ENCODE assay signal across 23 mouse cellular contexts in genomic region chr12:75397077-75397476, GRCm38 (mm10). TPM values are rescaled to one million over a fixed set of nuclear protein-coding genes. Genes with fewer than 3 reads are reported as not detected.
DNase-seq lines count a peak whose midpoint lies in the region; ATAC-seq and TF ChIP-seq lines count a peak whose summit lies in the region.
"Had no signal": no experiment of that assay in that cellular context is flagged by ENCODE, and none has a peak within 500 bp of the region (broad histone marks: within the 10 kb centered on the region; RNA-seq: fewer than 3 reads in every experiment).

No protein-coding gene starts in this region.

- 68% methylated on average over 7 of the region's 7 CpGs for WGBS in midbrain, embryonic 14.5 days
- 60% methylated on average over 7 of the region's 7 CpGs for WGBS in midbrain, embryonic 16.5 days
- WGBS in limb, embryonic 10.5 days: 60% methylated on average over 7 of the region's 7 CpGs

- no peak overlapping the region for H3K9ac ChIP-seq in midbrain, embryonic 14.5 days (replicated peaks; ENCODE audit: low read length)
- no peak overlapping the region for H3K9ac ChIP-seq in midbrain, embryonic 16.5 days (ENCODE audit: low read depth, low read length)
- H3K9ac ChIP-seq: liver, embryonic 14.5 days had no signal

- peak overlapping the region; percentile 31; the same call in 1 of the 2 replicates for H3K27ac ChIP-seq in gastrocnemius, adult 2 months
- no peak overlapping the region for H3K27ac ChIP-seq in midbrain, embryonic 14.5 days (replicated peaks; ENCODE audit: low read depth, low read length)
- no peak overlapping the region for H3K27ac ChIP-seq in midbrain, embryonic 16.5 days (ENCODE audit: low read length)
- H3K27ac ChIP-seq in limb, embryonic 10.5 days: peak overlapping the region; percentile 74; the same call in 1 of the 2 replicates
- H3K27ac ChIP-seq: hindbrain, embryonic 10.5 days; kidney, postnatal 0 days; liver, embryonic 14.5 days had no signal

- no peaks in the 10 kb centered on the region for H3K27me3 ChIP-seq in midbrain, embryonic 14.5 days (ENCODE audit: control insufficient read depth, insufficient read depth, low read length)
- H3K27me3 ChIP-seq in midbrain, embryonic 16.5 days (ENCODE audit: control insufficient read depth, insufficient read depth, low read depth, low read length): no peaks in the 10 kb centered on the region
- H3K27me3 ChIP-seq in limb, embryonic 10.5 days (ENCODE audit: low read depth, poor library complexity, severe bottlenecking): no peaks in the 10 kb centered on the region
- H3K27me3 ChIP-seq: megakaryocyte, embryonic 14.5 days had no signal

- no peak for TF ChIP-seq CTCF in gastrocnemius, adult 2 months (IDR thresholded peaks at IDR 0.05)

- intact Hi-C loops in gastrocnemius, adult 2 months (cut with DNase I): no loop called here
- intact Hi-C loops in gastrocnemius, postnatal 36 days (cut with DNase I): no loop called here

- no peak for DNase-seq in gastrocnemius, adult 2 months
- DNase-seq in gastrocnemius, postnatal 36 days: no peak
- peak; percentile 21 for DNase-seq in midbrain, embryonic 14.5 days
- DNase-seq in limb, embryonic 10.5 days (ENCODE audit: low spot score): no peak
- no peak for DNase-seq in kidney, adult 11 months
- DNase-seq: adrenal gland, postnatal 36 days; cerebellum, postnatal 36 days; gastrocnemius, postnatal 10 days; right cerebral cortex, postnatal 14 days; thymus, adult 18-20 months had no signal

- no peaks in the 10 kb centered on the region for H3K36me3 ChIP-seq in midbrain, embryonic 14.5 days (ENCODE audit: control insufficient read depth, insufficient read depth, low read length)
- no peaks in the 10 kb centered on the region for H3K36me3 ChIP-seq in midbrain, embryonic 16.5 days (ENCODE audit: control insufficient read depth, insufficient read depth, low read length)
- H3K36me3 ChIP-seq in limb, embryonic 10.5 days: no peaks in the 10 kb centered on the region
- H3K36me3 ChIP-seq: hindbrain, embryonic 10.5 days had no signal

- H3K4me3 ChIP-seq in gastrocnemius, adult 2 months: no peak overlapping the region
- no peak overlapping the region for H3K4me3 ChIP-seq in midbrain, embryonic 14.5 days (replicated peaks; ENCODE audit: low read depth, low read length)
- H3K4me3 ChIP-seq in midbrain, embryonic 16.5 days (ENCODE audit: low read depth, low read length): no peak overlapping the region
- no peak overlapping the region for H3K4me3 ChIP-seq in limb, embryonic 10.5 days
- H3K4me3 ChIP-seq: erythroblast, embryonic 14.5 days; hindbrain, embryonic 10.5 days; megakaryocyte, embryonic 14.5 days had no signal

- no peak for ATAC-seq in midbrain, embryonic 14.5 days (ENCODE audit: low FRiP score, low TSS enrichment)
- no peak for ATAC-seq in midbrain, embryonic 16.5 days
- ATAC-seq in CD4-positive, CD25-positive, alpha-beta regulatory T cell, adult 4 months: no peak
- ATAC-seq: inflammation-experienced regulatory T-cells, adult 6 months had no signal

- H3K4me2 ChIP-seq in midbrain, embryonic 14.5 days (ENCODE audit: low read length): no peak overlapping the region
- no peak overlapping the region for H3K4me2 ChIP-seq in midbrain, embryonic 16.5 days (ENCODE audit: low read length)

- H3K4me1 ChIP-seq in midbrain, embryonic 14.5 days (ENCODE audit: control insufficient read depth, insufficient read depth, low read length): no peaks in the 10 kb centered on the region
- H3K4me1 ChIP-seq in midbrain, embryonic 16.5 days (ENCODE audit: control insufficient read depth, insufficient read depth, low read length): no peaks in the 10 kb centered on the region
- peaks cover 32% of the 10 kb centered on the region for H3K4me1 ChIP-seq in limb, embryonic 10.5 days
- H3K4me1 ChIP-seq: hindbrain, embryonic 10.5 days had no signal

- H3K9me3 ChIP-seq in midbrain, embryonic 14.5 days (ENCODE audit: control insufficient read depth, low read length): no peaks in the 10 kb centered on the region
- no peaks in the 10 kb centered on the region for H3K9me3 ChIP-seq in midbrain, embryonic 16.5 days (replicated peaks; ENCODE audit: control insufficient read depth, low read length, poor library complexity, severe bottlenecking)
- no peaks in the 10 kb centered on the region for H3K9me3 ChIP-seq in limb, embryonic 10.5 days (replicated peaks)
- H3K9me3 ChIP-seq: hindbrain, embryonic 10.5 days; megakaryocyte, embryonic 14.5 days had no signal

RNA-seq across cellular contexts. Expression of gene Gphb5, which starts 19.5 kb away (rescaled TPM):
- not detected for total RNA-seq in gastrocnemius, adult 2 months (2021)
- not detected for total RNA-seq in gastrocnemius, postnatal 36 days (2021)
- polyA plus RNA-seq in midbrain, embryonic 14.5 days (2014; fragmentation: Nextera tagmentation; extraction: Ambion mirVana): not detected in 2 replicates
- polyA plus RNA-seq in midbrain, embryonic 16.5 days (2015; fragmentation: Nextera tagmentation; extraction: Ambion mirVana): not detected in 2 replicates
- polyA plus RNA-seq in limb, embryonic 10.5 days (2016; fragmentation: Nextera tagmentation; extraction: Ambion mirVana): not detected in 2 replicates
- polyA plus RNA-seq in CD4-positive, CD25-positive, alpha-beta regulatory T cell, adult 4 months (2017; shearing (Covaris generic)): under 1 TPM in 1 of 2 experiments, not detected in 1; 0.20 TPM
- total RNA-seq: adrenal gland, postnatal 36 days; gastrocnemius, postnatal 10 days; layer of hippocampus, postnatal 10 days; left cerebral cortex, postnatal 36 days; MEL; monocyte, adult 5-6 weeks had no signal
- polyA plus RNA-seq: erythroblast, embryonic 14.5 days; hindbrain, embryonic 10.5 days; inflammation-experienced regulatory T-cells, adult 6 months; kidney, postnatal 0 days; liver, embryonic 14.5 days; neural tube, embryonic 14.5 days had no signal

Comparison
In these comparisons a context has a peak if more than half of its experiments do, and no peak if none do; other contexts are left out.
1. H3K27ac ChIP-seq: peak in gastrocnemius, adult 2 months (single experiment) and limb, embryonic 10.5 days (single experiment); none in midbrain, embryonic 14.5 days (single experiment) and midbrain, embryonic 16.5 days (single experiment).